In the genomic region with DNA sequence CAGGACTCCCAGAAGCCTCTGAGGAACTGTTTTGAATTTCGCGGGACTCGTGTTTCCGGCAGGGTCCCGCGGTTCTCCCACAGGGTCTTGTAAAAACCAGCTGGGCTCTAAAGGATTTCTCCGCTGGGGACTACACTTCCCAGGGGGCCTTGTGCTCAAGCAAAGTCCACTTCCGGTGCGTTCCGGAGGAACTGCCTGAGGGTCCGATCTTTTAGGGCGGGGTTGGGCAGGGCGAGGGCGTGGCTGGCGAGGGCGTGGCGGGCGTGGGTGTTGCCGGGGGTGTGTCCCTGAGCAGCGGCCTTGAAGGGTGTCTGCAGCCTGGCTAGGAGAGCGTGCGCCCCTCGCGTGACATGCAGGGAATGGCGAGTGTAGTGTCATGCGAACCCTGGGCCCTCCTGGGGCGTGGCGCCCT, we compare ENCODE assay signal across 8 mouse cellular contexts. TPM values are rescaled to one million over a fixed set of nuclear protein-coding genes. Genes with fewer than 3 reads are reported as not detected.
A peak's percentile ranks its signal among the peaks of the same experiment; 100 is the strongest.
DNase-seq lines count a peak whose midpoint lies in the region; ATAC-seq and TF ChIP-seq lines count a peak whose summit lies in the region.

A gene (plus strand): TSS at position 252 of the 412 bp plus-strand sequence.

- no peak within 1 kb of the TSS for H3K27ac ChIP-seq in forebrain, embryonic 16.5 days (ENCODE audit: low read length)
- 0 out of 2 replicates have a peak within 1 kb of the TSS, but pooled peaks have one; percentile 34 for H3K27ac ChIP-seq in lung, embryonic 15.5 days

- whole genome bisulfite sequencing in forebrain, embryonic 16.5 days: 0% methylated on average over 28 of the region's 28 CpGs
- whole genome bisulfite sequencing in lung, embryonic 15.5 days: under 1% methylated on average over 28 of the region's 28 CpGs

- peak; percentile 94 for ATAC-seq in G1E (ENCODE audit: extremely low read depth, insufficient number of reproducible peaks, low FRiP score, poor library complexity, severe bottlenecking)
- ATAC-seq in forebrain, embryonic 16.5 days: peak; percentile 98
- peak; percentile 98 for ATAC-seq in lung, embryonic 15.5 days (ENCODE audit: borderline replicate concordance, extremely low read depth, low FRiP score, low TSS enrichment)

- peak; percentile 90 for DNase-seq in G1E (ENCODE audit: low spot score)
- peak; percentile 90 to 92 for DNase-seq in cerebellum, adult 18-20 months
- peak; percentile 97 for DNase-seq in heart, postnatal 4 days
- peak; percentile 87 for DNase-seq in layer of hippocampus, adult 8-10 months (ENCODE audit: low spot score in 2 of 2)
- DNase-seq in ovary, adult 18-20 months (ENCODE audit: low spot score): peak; percentile 95
- peak; percentile 96 for DNase-seq in thymus, postnatal 0 days (ENCODE audit: low spot score)

- H3K4me3 ChIP-seq in G1E (ENCODE audit: low read depth, low read length): peak within 1 kb of the TSS; percentile 74
- peak within 1 kb of the TSS; percentile 66 for H3K4me3 ChIP-seq in forebrain, embryonic 16.5 days (replicated peaks; ENCODE audit: low read length)
- H3K4me3 ChIP-seq in lung, embryonic 15.5 days: peak within 1 kb of the TSS; percentile 62

- H3K36me3 ChIP-seq in G1E (replicated peaks): peaks cover 11% of the 10 kb centered on the region
- peaks cover 3% of the 10 kb centered on the region; the same call in 1 of the 2 replicates for H3K36me3 ChIP-seq in forebrain, embryonic 16.5 days (ENCODE audit: control insufficient read depth, insufficient read depth)
- no peaks in the 10 kb centered on the region for H3K36me3 ChIP-seq in lung, embryonic 15.5 days

- TF ChIP-seq CTCF in G1E (IDR thresholded peaks at IDR 0.05; ENCODE audit: low read depth, low read length): no peak

- peaks cover 21% of the 10 kb centered on the region for H3K4me1 ChIP-seq in G1E (ENCODE audit: insufficient read depth, low read depth, low read length)
- peaks cover 16% of the 10 kb centered on the region for H3K4me1 ChIP-seq in forebrain, embryonic 16.5 days (replicated peaks; ENCODE audit: control insufficient read depth, insufficient read depth, low read length)
- peaks cover 14% of the 10 kb centered on the region for H3K4me1 ChIP-seq in lung, embryonic 15.5 days

- peak within 1 kb of the TSS; percentile 74 for H3K9ac ChIP-seq in forebrain, embryonic 16.5 days (replicated peaks; ENCODE audit: low read depth, low read length)
- H3K9ac ChIP-seq in lung, embryonic 15.5 days: peak within 1 kb of the TSS; percentile 64

- H3K27me3 ChIP-seq in G1E (ENCODE audit: insufficient read depth, low read length): no peaks in the 10 kb centered on the region
- no peaks in the 10 kb centered on the region for H3K27me3 ChIP-seq in forebrain, embryonic 16.5 days (replicated peaks; ENCODE audit: control insufficient read depth, insufficient read depth, low read length)
- H3K27me3 ChIP-seq in lung, embryonic 15.5 days: no peaks in the 10 kb centered on the region

- no peaks in the 10 kb centered on the region for H3K9me3 ChIP-seq in G1E (replicated peaks)
- no peaks in the 10 kb centered on the region for H3K9me3 ChIP-seq in forebrain, embryonic 16.5 days (ENCODE audit: control insufficient read depth, low read length)
- H3K9me3 ChIP-seq in lung, embryonic 15.5 days: no peaks in the 10 kb centered on the region

- H3K4me2 ChIP-seq in forebrain, embryonic 16.5 days (ENCODE audit: low read length): peak within 1 kb of the TSS; percentile 73
- H3K4me2 ChIP-seq in lung, embryonic 15.5 days: peak within 1 kb of the TSS; percentile 81

RNA-seq across cellular contexts. Expression of the gene that starts here (rescaled TPM):
- total RNA-seq in G1E (2014; fragmentation: Nextera tagmentation) (2.1 and 5.8 TPM in 2 replicates), G1E (2017) (1.8 and 2.6 TPM in 2 replicates)
- 0.46 and 0.63 TPM in 2 replicates for polyA plus RNA-seq in G1E (2012)
- polyA plus RNA-seq in forebrain, embryonic 16.5 days (2015; fragmentation: Nextera tagmentation; extraction: Ambion mirVana): 21.3 and 23.8 TPM in 2 replicates
- total RNA-seq in heart, postnatal 4 days (2021): 1 to 10 TPM; 6.3 to 8.3 TPM
- 1 to 10 TPM; 8.0 to 9.9 (median 8.4) TPM for total RNA-seq in layer of hippocampus, adult 8-10 months (2022)
- polyA plus RNA-seq in lung, embryonic 15.5 days (2015; fragmentation: Nextera tagmentation; extraction: Ambion mirVana): 9.4 and 9.6 TPM in 2 replicates
- 1.9 and 2.0 TPM in 2 replicates for polyA plus RNA-seq in thymus, postnatal 0 days (2015; fragmentation: Nextera tagmentation; extraction: Ambion mirVana)
